Mouse (Mus musculus): ENCODE measurements around the gene Ap1s1. TPM values are rescaled to one million over a fixed set of nuclear protein-coding genes. Genes with fewer than 3 reads are reported as not detected.

The Ap1s1 gene
- polyA plus RNA-seq, 1 experiment from 2014 or later, result 272 TPM

DNA sequence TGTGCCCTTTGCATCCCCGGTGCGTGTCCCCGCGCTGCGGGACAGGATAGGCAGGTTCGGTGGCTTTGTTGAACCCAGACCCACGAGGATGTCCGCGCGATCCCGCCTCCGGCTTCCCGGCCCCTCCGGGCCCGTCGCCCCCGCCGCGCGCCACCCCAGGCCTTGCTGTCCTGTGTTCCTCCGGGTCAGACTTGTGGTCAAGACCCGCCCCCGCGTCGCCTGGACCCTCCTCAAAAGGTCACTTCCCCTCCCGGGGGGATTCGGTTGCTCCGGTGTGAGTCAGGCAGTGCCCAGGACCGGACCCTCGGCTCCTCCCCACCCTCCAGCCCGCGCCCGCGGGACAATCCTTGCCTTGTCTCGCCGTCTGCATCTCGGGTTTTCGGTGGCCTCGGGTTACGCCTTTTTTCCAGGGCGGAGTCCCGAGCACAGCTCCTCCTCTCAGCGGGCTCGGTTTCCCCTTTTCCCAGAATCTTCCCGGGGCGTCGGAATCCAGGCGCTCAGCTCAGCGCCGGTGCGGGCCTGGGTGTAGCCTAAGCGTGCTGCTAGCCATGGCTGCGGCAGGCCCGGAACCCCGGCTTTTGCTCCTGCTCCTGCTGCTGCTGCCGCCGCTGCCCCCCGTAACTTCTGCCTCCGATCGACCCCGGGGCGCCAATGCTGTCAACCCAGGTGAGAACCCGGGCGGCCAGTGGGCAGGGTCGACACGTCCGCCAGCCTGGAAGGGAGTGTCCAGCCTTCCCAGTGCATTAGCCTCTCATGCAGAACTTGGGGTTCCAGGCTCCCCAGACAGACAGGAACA, 58.6 kb downstream of the Ap1s1 start:
- peak overlapping the region; percentile 80 for H3K4me2 ChIP-seq (ENCODE audit: low read length)
- H3K4me3 ChIP-seq (replicated peaks; ENCODE audit: low read length), result peak overlapping the region; percentile 91
- WGBS, result under 1% methylated on average over 65 of the region's 67 CpGs
- H3K36me3 ChIP-seq (ENCODE audit: control insufficient read depth, insufficient read depth), result peaks cover 26% of the 10 kb centered on the region
- peak; percentile 57 for ATAC-seq
- no peaks in the 10 kb centered on the region for H3K9me3 ChIP-seq (ENCODE audit: control insufficient read depth, low read length)
- peaks cover 14% of the 10 kb centered on the region for H3K4me1 ChIP-seq (replicated peaks; ENCODE audit: control insufficient read depth, insufficient read depth, low read length)
- H3K27me3 ChIP-seq (replicated peaks; ENCODE audit: control insufficient read depth, insufficient read depth, low read length), result no peaks in the 10 kb centered on the region
- H3K9ac ChIP-seq (replicated peaks; ENCODE audit: low read depth, low read length), result peak overlapping the region; percentile 99
- peak overlapping the region; percentile 94 for H3K27ac ChIP-seq (ENCODE audit: low read length)

DNA sequence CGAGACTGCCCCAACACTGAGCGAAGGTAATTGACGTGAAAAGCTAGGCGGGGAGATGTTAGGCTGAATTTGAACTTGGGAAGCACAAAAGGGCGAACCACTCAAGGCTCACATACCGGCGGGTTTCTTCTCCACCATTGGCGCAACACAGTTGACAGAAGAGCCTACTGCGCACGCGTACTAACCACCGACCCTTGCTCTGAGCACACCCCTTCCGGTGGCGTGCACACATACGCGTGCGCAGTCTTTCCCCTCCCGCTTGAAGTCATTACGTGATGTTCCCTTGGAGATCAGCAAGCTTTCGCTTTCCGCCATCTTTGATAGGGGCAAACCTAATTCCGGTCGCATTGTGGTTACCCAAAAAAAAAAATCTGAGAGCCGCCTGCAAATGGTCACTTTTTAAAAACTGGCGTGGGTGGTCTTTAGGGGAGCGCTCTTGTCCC, 59.2 kb downstream of the Ap1s1 start, which contains the start of gene Plod3:
Plod3 (plus strand) TSS at position 325 of the 443 bp plus-strand sequence.
- H3K9ac ChIP-seq (replicated peaks; ENCODE audit: low read depth, low read length), result peak within 1 kb of the TSS; percentile 99
- no peaks in the 10 kb centered on the region for H3K9me3 ChIP-seq (ENCODE audit: control insufficient read depth, low read length)
- peaks cover 14% of the 10 kb centered on the region for H3K4me1 ChIP-seq (replicated peaks; ENCODE audit: control insufficient read depth, insufficient read depth, low read length)
- H3K4me2 ChIP-seq (ENCODE audit: low read length), result peak within 1 kb of the TSS; percentile 80
- ATAC-seq, result peak; percentile 94
- WGBS, result 0% methylated on average over 26 of the region's 26 CpGs
- H3K27me3 ChIP-seq (replicated peaks; ENCODE audit: control insufficient read depth, insufficient read depth, low read length), result no peaks in the 10 kb centered on the region
- peak within 1 kb of the TSS; percentile 91 for H3K4me3 ChIP-seq (replicated peaks; ENCODE audit: low read length)
- peak within 1 kb of the TSS; percentile 94 for H3K27ac ChIP-seq (ENCODE audit: low read length)
- H3K36me3 ChIP-seq (ENCODE audit: control insufficient read depth, insufficient read depth), result peaks cover 20% of the 10 kb centered on the region

MicroRNAs encoded within 50 kb of the gene (microRNA counts, 519-probe panel; counts per million panel counts)
- microRNA mmu-miR-702, result not detected

Small RNA genes within 50 kb of the gene (microRNA-seq; reads per million reads assigned to microRNA genes)
- 92.9 reads per million, percentile 54 among the genes with 10 or more reads in this experiment for gene Mir702

Other genes with a start within 250 kb of the Ap1s1 start
- 13.9 and 16.7 TPM in 2 replicates for gene Col26a1, start 162.9 kb downstream of the Ap1s1 start, polyA plus RNA-seq (2015; fragmentation: Nextera tagmentation; extraction: Ambion mirVana)
- 112 and 114 TPM in 2 replicates for gene Ift22, start 138.0 kb downstream of the Ap1s1 start, polyA plus RNA-seq (2015; fragmentation: Nextera tagmentation; extraction: Ambion mirVana)
- gene Fis1, start 92.9 kb downstream of the Ap1s1 start, polyA plus RNA-seq (2015; fragmentation: Nextera tagmentation; extraction: Ambion mirVana), result 292 and 326 TPM in 2 replicates
- 0.21 and 0.58 TPM in 2 replicates for gene Cldn15, start 79.5 kb downstream of the Ap1s1 start, polyA plus RNA-seq (2015; fragmentation: Nextera tagmentation; extraction: Ambion mirVana)
- gene Plod3, start 59.1 kb downstream of the Ap1s1 start, polyA plus RNA-seq (2015; fragmentation: Nextera tagmentation; extraction: Ambion mirVana), result 31.6 and 36.5 TPM in 2 replicates
- 107 and 131 TPM in 2 replicates for gene Znhit1, start 58.1 kb downstream of the Ap1s1 start, polyA plus RNA-seq (2015; fragmentation: Nextera tagmentation; extraction: Ambion mirVana)
- gene Vgf, start 19.7 kb downstream of the Ap1s1 start, polyA plus RNA-seq (2015; fragmentation: Nextera tagmentation; extraction: Ambion mirVana), result 3.9 and 4.3 TPM in 2 replicates
- gene Serpine1, start 26.1 kb upstream of the Ap1s1 start, polyA plus RNA-seq (2015; fragmentation: Nextera tagmentation; extraction: Ambion mirVana), result 0.11 and 0.15 TPM in 2 replicates
- 2.6 and 3.5 TPM in 2 replicates for gene Trim56, start 70.1 kb upstream of the Ap1s1 start, polyA plus RNA-seq (2015; fragmentation: Nextera tagmentation; extraction: Ambion mirVana)
- not detected in 2 replicates for gene Muc3, start 103.2 kb upstream of the Ap1s1 start, polyA plus RNA-seq (2015; fragmentation: Nextera tagmentation; extraction: Ambion mirVana)
- 0.17 TPM in 1 of 2 replicates, not detected in the other for gene Muc3a, start 166.3 kb upstream of the Ap1s1 start, polyA plus RNA-seq (2015; fragmentation: Nextera tagmentation; extraction: Ambion mirVana)
- gene Ache, start 241.4 kb upstream of the Ap1s1 start, polyA plus RNA-seq (2015; fragmentation: Nextera tagmentation; extraction: Ambion mirVana), result 10.2 and 17.2 TPM in 2 replicates
- 6.1 and 8.9 TPM in 2 replicates for gene Ufsp1, start 248.5 kb upstream of the Ap1s1 start, polyA plus RNA-seq (2015; fragmentation: Nextera tagmentation; extraction: Ambion mirVana)